Mouse (Mus musculus) lung, embryonic 15.5 days (tissue): ENCODE data around the gene Gmfb. TPM values are rescaled to one million over a fixed set of nuclear protein-coding genes. Genes with fewer than 3 reads are reported as not detected.
"Not testable (repeated sequence)": the region's sequence is repeated elsewhere in the genome, so short reads cannot be mapped to it uniquely, and the experiment has no call there.

Experiments
- ATAC-seq: fragments of 200-750 bp; cut with Nextera tagmentation; 2 replicates; pipeline ENCODE4 v1.8.0; 2017; ENCODE audit warnings: moderate number of reproducible peaks, borderline replicate concordance; ENCODE audit not compliant: low FRiP score, low TSS enrichment; ENCODE audit errors: extremely low read depth
- H3K27ac ChIP-seq: fragments of 300-500 bp; sonication (generic); 2 replicates; pipeline ENCODE4 v1.5.1; 2015; ENCODE audit warnings: moderate library complexity, mild to moderate bottlenecking, inconsistent platforms
- H3K27me3 ChIP-seq: fragments of 300-500 bp; sonication (generic); 2 replicates; pipeline ENCODE4 v1.6.1; 2015; ENCODE audit warnings: inconsistent platforms
- H3K36me3 ChIP-seq: fragments of 300-500 bp; sonication (generic); 2 replicates; pipeline ENCODE4 v1.6.1; 2015; ENCODE audit warnings: inconsistent platforms
- H3K4me1 ChIP-seq: fragments of 300-500 bp; sonication (generic); 2 replicates; pipeline ENCODE4 v1.6.1; 2015; ENCODE audit warnings: inconsistent platforms
- H3K4me2 ChIP-seq: fragments of 300-500 bp; sonication (generic); 2 replicates; pipeline ENCODE4 v1.6.1; 2015; ENCODE audit warnings: inconsistent platforms, mild to moderate bottlenecking, moderate library complexity
- H3K4me3 ChIP-seq: fragments of 300-500 bp; sonication (generic); 2 replicates; pipeline ENCODE4 v1.5.1; 2015; ENCODE audit warnings: mild to moderate bottlenecking, inconsistent platforms
- H3K9ac ChIP-seq: fragments of 300-500 bp; sonication (generic); 2 replicates; pipeline ENCODE4 v1.6.1; 2015; ENCODE audit warnings: inconsistent platforms
- H3K9me3 ChIP-seq: fragments of 300-500 bp; sonication (generic); 2 replicates; pipeline ENCODE4 v1.6.1; 2016; ENCODE audit warnings: inconsistent platforms
- WGBS: fragments of 180-500 bp; shearing (Covaris S2); methylation state at CpG from one replicate; pipeline ENCODE4 v1.1.7; 2015; 5-methylcytosine and 5-hydroxymethylcytosine counted together
- polyA plus RNA-seq: library from polyadenylated mRNA; unstranded; fragments of >200 nt; fragmentation: Nextera tagmentation; extraction: Ambion mirVana; gene quantifications from 2 replicates; pipeline ENCODE4 v1.2.1, GENCODE M21; 2015

Gmfb gene
- polyA plus RNA-seq, 1 experiment from 2014 or later = 69.5 TPM

DNA sequence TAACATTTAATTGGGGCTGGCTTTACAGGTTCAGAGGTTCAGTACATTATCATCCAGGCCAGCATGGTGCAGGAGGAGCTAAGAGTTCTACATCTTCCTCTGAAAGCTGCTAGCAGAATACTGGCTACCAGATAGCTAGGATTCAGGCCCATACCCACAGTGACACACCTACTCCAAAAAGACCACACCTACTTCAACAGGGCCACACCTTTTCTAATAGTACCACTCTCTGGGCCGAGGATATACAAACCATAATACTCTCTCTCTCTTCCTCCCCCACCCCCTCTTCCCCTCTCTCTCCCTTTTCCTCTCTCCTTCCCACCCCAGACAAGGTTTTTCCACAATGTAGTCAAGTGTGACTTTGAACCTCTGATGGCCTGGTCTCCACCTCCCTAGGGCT is 5.4 kb upstream of the Gmfb start:
- no peaks in the 10 kb centered on the region for H3K9me3 ChIP-seq
- no peak for ATAC-seq
- H3K4me2 ChIP-seq = no peak overlapping the region
- no peak overlapping the region for H3K9ac ChIP-seq
- H3K27me3 ChIP-seq = no peaks in the 10 kb centered on the region
- peaks cover 13% of the 10 kb centered on the region for H3K4me1 ChIP-seq
- no peaks in the 10 kb centered on the region for H3K36me3 ChIP-seq
- 43% methylated on average over 1 of the region's 1 CpGs for WGBS
- no peak overlapping the region for H3K27ac ChIP-seq
- no peak overlapping the region for H3K4me3 ChIP-seq

DNA sequence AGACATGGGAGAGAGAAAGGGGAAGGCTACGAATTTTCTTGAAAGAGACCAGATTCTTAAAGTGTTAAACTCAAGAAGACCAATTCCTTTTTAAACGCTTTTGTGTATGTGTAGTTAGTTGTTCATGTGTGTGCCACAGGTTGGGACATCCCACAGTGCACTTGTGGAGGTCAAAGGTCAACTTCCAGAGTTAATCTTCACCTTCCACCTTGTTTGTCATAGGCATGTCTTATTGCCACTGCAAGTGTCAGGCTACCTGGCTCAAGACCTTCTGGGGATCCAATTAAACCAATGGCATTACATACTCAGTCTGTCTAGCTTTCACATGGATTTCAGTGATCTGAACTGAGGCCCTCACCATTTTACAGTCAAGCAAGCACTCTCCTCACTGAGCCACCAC is 2.0 kb upstream of the Gmfb start:
- Histone ChIP-seq H3K4me1 (peaks cover 18% of the 10 kb centered on the region), H3K4me3 (no peak overlapping the region), H3K27ac (no peak overlapping the region), H3K4me2 (no peak overlapping the region), H3K27me3 (no peaks in the 10 kb centered on the region), H3K9me3 (no peaks in the 10 kb centered on the region), H3K36me3 (no peaks in the 10 kb centered on the region), H3K9ac (no peak overlapping the region)
- ATAC-seq = no peak
- WGBS = 70% methylated on average over 2 of the region's 2 CpGs

- under 1% methylated on average over 11 of the region's 11 CpGs for WGBS
- peak overlapping the region; percentile 86 for H3K9ac ChIP-seq
- peaks cover 7% of the 10 kb centered on the region for H3K36me3 ChIP-seq
- H3K27me3 ChIP-seq = no peaks in the 10 kb centered on the region
- H3K4me3 ChIP-seq = peak overlapping the region; percentile 89
- no peaks in the 10 kb centered on the region for H3K9me3 ChIP-seq
- peaks cover 18% of the 10 kb centered on the region for H3K4me1 ChIP-seq
- peak; percentile 23; the same call in 1 of the 2 replicates for ATAC-seq
- peak overlapping the region; percentile 93 for H3K27ac ChIP-seq
- peak overlapping the region; percentile 74 for H3K4me2 ChIP-seq
Observed at GRCm38 (mm10) chr14:46821271-46821872, 670 bp downstream of the Gmfb start.

GRCm38 (mm10) chr14:46819961-46820360 is 2.1 kb downstream of the Gmfb start:
- H3K9ac ChIP-seq, H3K27me3 ChIP-seq, H3K9me3 ChIP-seq, H3K27ac ChIP-seq, ATAC-seq, H3K4me3 ChIP-seq, H3K4me2 ChIP-seq: not testable (repeated sequence)
- peaks cover 18% of the 10 kb centered on the region for H3K4me1 ChIP-seq
- H3K36me3 ChIP-seq = peaks cover 17% of the 10 kb centered on the region
- 94% methylated on average over 5 of the region's 6 CpGs for WGBS

DNA sequence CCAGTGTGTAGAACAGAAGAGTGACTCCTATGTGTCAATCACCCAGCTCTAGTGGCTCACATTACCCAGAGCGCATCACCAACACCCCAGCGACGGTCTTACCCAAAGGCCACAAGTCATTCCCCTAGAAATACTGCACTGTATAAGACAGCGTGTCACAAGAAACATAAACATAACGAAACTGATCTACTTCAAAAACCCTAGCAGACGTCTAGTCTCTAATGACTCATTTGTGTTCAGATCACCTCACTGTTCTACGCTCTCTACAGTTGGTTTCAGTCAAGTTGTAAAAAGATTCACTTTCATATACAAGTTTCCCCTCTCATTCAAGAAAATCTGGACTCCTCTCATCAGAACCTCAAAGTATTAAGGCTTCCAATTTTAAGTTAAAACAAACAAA is 3.3 kb downstream of the Gmfb start:
- no peak for ATAC-seq

GRCm38 (mm10) chr14:46816916-46817622 is 5.0 kb downstream of the Gmfb start:
- 92% methylated on average over 8 of the region's 8 CpGs for WGBS
- Histone ChIP-seq H3K4me2 (no peak overlapping the region), H3K4me1 (peaks cover 14% of the 10 kb centered on the region), H3K4me3 (no peak overlapping the region), H3K27ac (no peak overlapping the region), H3K36me3 (peaks cover 36% of the 10 kb centered on the region), H3K9me3 (no peaks in the 10 kb centered on the region), H3K9ac (no peak overlapping the region), H3K27me3 (no peaks in the 10 kb centered on the region)
- no peak for ATAC-seq

More for the DNA sequence above, 3.3 kb downstream of the Gmfb start:
- H3K9me3 ChIP-seq = no peaks in the 10 kb centered on the region
- peaks cover 21% of the 10 kb centered on the region for H3K36me3 ChIP-seq
- peaks cover 18% of the 10 kb centered on the region for H3K4me1 ChIP-seq
- 76% methylated on average over 7 of the region's 7 CpGs for WGBS
- H3K27me3 ChIP-seq = no peaks in the 10 kb centered on the region
- H3K9ac ChIP-seq = no peak overlapping the region
- H3K4me3 ChIP-seq = no peak overlapping the region
- no peak overlapping the region for H3K4me2 ChIP-seq
- H3K27ac ChIP-seq = no peak overlapping the region

GRCm38 (mm10) chr14:46815640-46816039 is 6.4 kb downstream of the Gmfb start:
- H3K27me3 ChIP-seq = no peaks in the 10 kb centered on the region
- H3K27ac ChIP-seq = no peak overlapping the region
- no peaks in the 10 kb centered on the region for H3K9me3 ChIP-seq
- no peak for ATAC-seq
- H3K9ac ChIP-seq = no peak overlapping the region
- no peak overlapping the region for H3K4me3 ChIP-seq
- peaks cover 47% of the 10 kb centered on the region for H3K36me3 ChIP-seq
- peaks cover 9% of the 10 kb centered on the region for H3K4me1 ChIP-seq
- no peak overlapping the region for H3K4me2 ChIP-seq
- 88% methylated on average over 6 of the region's 6 CpGs for WGBS

DNA sequence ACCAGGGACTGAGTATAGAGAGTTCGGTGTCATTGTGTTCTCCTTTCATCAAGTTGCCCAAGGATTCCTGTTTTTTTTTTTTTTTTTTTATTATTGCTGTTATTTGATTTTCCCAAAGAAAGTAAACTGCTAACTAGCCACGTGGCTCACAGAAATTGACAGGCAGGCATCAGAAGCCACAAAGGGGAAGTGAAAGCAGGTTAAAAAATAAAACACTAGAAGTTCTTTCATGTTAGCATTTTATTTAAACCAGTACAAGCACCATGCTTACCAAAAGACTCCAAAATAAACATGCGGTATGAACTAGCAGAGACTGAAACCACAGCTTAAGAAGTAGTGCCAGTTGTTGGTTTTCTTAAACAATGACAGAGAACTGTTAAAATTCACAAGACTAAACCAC is 14.1 kb downstream of the Gmfb start:
- H3K27me3 ChIP-seq = no peaks in the 10 kb centered on the region
- H3K27ac ChIP-seq = no peak overlapping the region
- no peak overlapping the region for H3K4me3 ChIP-seq
- WGBS = 75% methylated on average over 3 of the region's 3 CpGs
- H3K4me1 ChIP-seq = no peaks in the 10 kb centered on the region; the same call in 1 of the 2 replicates
- no peaks in the 10 kb centered on the region for H3K9me3 ChIP-seq
- ATAC-seq = no peak
- H3K9ac ChIP-seq = no peak overlapping the region
- H3K4me2 ChIP-seq = no peak overlapping the region
- peaks cover 34% of the 10 kb centered on the region for H3K36me3 ChIP-seq

GRCm38 (mm10) chr14:46806186-46806585 is 15.9 kb downstream of the Gmfb start:
- Histone ChIP-seq H3K36me3 (peaks cover 21% of the 10 kb centered on the region), H3K27ac (no peak overlapping the region), H3K4me3 (no peak overlapping the region), H3K9ac (no peak overlapping the region), H3K9me3 (no peaks in the 10 kb centered on the region), H3K4me2 (no peak overlapping the region), H3K4me1 (no peaks in the 10 kb centered on the region; the same call in 1 of the 2 replicates), H3K27me3 (no peaks in the 10 kb centered on the region)
- WGBS = 79% methylated on average over 5 of the region's 5 CpGs
- no peak for ATAC-seq

GRCm38 (mm10) chr14:46803791-46804190 is 18.3 kb downstream of the Gmfb start:
- no peak for ATAC-seq
- WGBS = 96% methylated on average over 1 of the region's 1 CpGs
- Histone ChIP-seq H3K4me2 (no peak overlapping the region), H3K4me3 (no peak overlapping the region), H3K27ac (no peak overlapping the region), H3K9ac (no peak overlapping the region), H3K9me3 (no peaks in the 10 kb centered on the region), H3K27me3 (no peaks in the 10 kb centered on the region), H3K4me1 (no peaks in the 10 kb centered on the region; the same call in 1 of the 2 replicates), H3K36me3 (0 out of 2 replicates have a peak, but pooled peaks cover 2% of the 10 kb centered on the region)

DNA sequence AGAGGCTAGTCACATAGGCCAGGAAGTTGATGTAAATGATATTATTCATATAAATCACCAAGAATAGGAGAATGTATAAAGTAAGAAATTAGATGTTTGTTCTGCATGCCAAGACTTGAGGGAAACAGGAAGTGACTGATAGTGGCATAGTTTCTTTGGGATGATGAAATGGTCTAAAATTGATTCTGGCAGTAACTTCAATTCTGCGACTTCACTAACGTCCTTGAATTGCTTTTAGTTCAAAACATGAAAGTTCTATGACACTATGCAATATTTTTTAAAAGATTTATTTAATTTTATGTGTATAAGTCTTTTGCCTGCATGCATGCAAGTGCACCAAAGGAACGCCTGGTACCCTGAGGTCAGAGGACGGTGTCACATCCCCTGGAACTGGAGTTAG is 18.8 kb downstream of the Gmfb start:
- Histone ChIP-seq H3K27me3 (no peaks in the 10 kb centered on the region), H3K9me3 (no peaks in the 10 kb centered on the region), H3K4me3 (no peak overlapping the region), H3K36me3 (0 out of 2 replicates have a peak, but pooled peaks cover 2% of the 10 kb centered on the region), H3K4me2 (no peak overlapping the region), H3K4me1 (no peaks in the 10 kb centered on the region; the same call in 1 of the 2 replicates), H3K9ac (no peak overlapping the region), H3K27ac (no peak overlapping the region)
- 80% methylated on average over 4 of the region's 4 CpGs for WGBS
- no peak for ATAC-seq

- WGBS = 73% methylated on average over 3 of the region's 3 CpGs
- Histone ChIP-seq H3K4me1 (no peaks in the 10 kb centered on the region; the same call in 1 of the 2 replicates), H3K9me3 (no peaks in the 10 kb centered on the region), H3K9ac (no peak overlapping the region), H3K36me3 (no peaks in the 10 kb centered on the region), H3K4me3 (no peak overlapping the region), H3K4me2 (no peak overlapping the region), H3K27me3 (no peaks in the 10 kb centered on the region), H3K27ac (no peak overlapping the region)
- no peak for ATAC-seq
Observed at GRCm38 (mm10) chr14:46800684-46801345, 21.2 kb downstream of the Gmfb start.
